Mouse (Mus musculus) adipocyte (in vitro differentiated cells): ENCODE results near the gene Cyp2j8.
A peak's percentile ranks its signal among the peaks of the same experiment; 100 is the strongest.
"Not testable (repeated sequence)": the region's sequence is repeated elsewhere in the genome, so short reads cannot be mapped to it uniquely, and the experiment has no call there.

Source experiments
- DNase-seq: peaks from one replicate; pipeline ENCODE4 v3.0.0-alpha.2; 2016; ENCODE audit warnings: low spot score

Cyp2j8 gene

GRCm38 (mm10) chr4:96507286-96507685 is at the start of gene Cyp2j8:
Cyp2j8 (minus strand) TSS chr4:96507386.
- DNase-seq = no peak

GRCm38 (mm10) chr4:96553133-96553819 is 46.1 kb upstream of the Cyp2j8 start, which contains the start of gene Cyp2j6:
Cyp2j6 (minus strand) TSS chr4:96553661.
- peak; percentile 86 for DNase-seq

- DNase-seq = no peak
Observed at GRCm38 (mm10) chr4:96551619-96552018, 44.4 kb upstream of the Cyp2j8 start.

- no peak for DNase-seq
Observed at GRCm38 (mm10) chr4:96545976-96546375, 38.8 kb upstream of the Cyp2j8 start.

GRCm38 (mm10) chr4:96525772-96526171 is 18.6 kb upstream of the Cyp2j8 start:
- peak; percentile 11 for DNase-seq

- peak; percentile 6 for DNase-seq
Observed at GRCm38 (mm10) chr4:96522256-96522655, 15.1 kb upstream of the Cyp2j8 start.

GRCm38 (mm10) chr4:96510083-96510482 is 2.9 kb upstream of the Cyp2j8 start:
- DNase-seq = no peak

GRCm38 (mm10) chr4:96463311-96464060 is 43.7 kb downstream of the Cyp2j8 start:
- not testable (repeated sequence) for DNase-seq
